Mouse (Mus musculus): ENCODE results near the gene Nptx1. TPM values are rescaled to one million over a fixed set of nuclear protein-coding genes. Genes with fewer than 3 reads are reported as not detected.

Gene Nptx1
- polyA plus RNA-seq, 1 experiment from 2014 or later, result 0.23 TPM

DNA sequence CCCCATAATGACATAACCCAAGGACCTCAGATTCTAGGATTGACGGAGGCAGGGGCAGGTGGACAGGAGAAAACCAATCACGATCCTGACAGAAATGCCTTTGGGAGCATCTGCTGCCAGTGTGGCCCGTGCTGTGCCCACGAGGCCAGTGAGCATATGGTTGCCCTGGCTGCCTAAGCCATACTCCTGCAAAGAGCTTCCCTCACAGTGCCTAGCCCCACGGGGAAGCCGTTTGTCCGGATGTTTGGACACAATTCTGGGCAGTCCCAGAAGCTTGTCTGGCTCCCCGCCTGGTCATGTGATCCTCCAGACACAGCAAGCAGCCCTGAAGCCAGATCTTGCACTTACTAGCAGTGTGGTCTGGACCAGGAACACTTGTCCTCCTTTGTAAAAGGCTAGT is 24.8 kb downstream of the Nptx1 start:
- Histone ChIP-seq H3K4me1 (replicated peaks; ENCODE audit: control insufficient read depth, insufficient read depth, low read length) (peaks cover 3% of the 10 kb centered on the region; the same call in 1 of the 2 replicates), H3K36me3 (ENCODE audit: control insufficient read depth, insufficient read depth, low read length) (no peaks in the 10 kb centered on the region), H3K27ac (ENCODE audit: low read depth, low read length) (no peak overlapping the region), H3K4me3 (ENCODE audit: low read depth, low read length) (no peak overlapping the region), H3K9ac (ENCODE audit: low read depth, low read length) (no peak overlapping the region), H3K4me2 (no peak overlapping the region), H3K9me3 (ENCODE audit: control insufficient read depth, low read length) (no peaks in the 10 kb centered on the region), H3K27me3 (replicated peaks; ENCODE audit: control insufficient read depth, insufficient read depth, low read length) (no peaks in the 10 kb centered on the region)
- ATAC-seq (replicated peaks; ENCODE audit: low FRiP score) (no peak), DNase-seq (ENCODE audit: low spot score) (no peak)
- WGBS, result 70% methylated on average over 8 of the region's 8 CpGs

DNA sequence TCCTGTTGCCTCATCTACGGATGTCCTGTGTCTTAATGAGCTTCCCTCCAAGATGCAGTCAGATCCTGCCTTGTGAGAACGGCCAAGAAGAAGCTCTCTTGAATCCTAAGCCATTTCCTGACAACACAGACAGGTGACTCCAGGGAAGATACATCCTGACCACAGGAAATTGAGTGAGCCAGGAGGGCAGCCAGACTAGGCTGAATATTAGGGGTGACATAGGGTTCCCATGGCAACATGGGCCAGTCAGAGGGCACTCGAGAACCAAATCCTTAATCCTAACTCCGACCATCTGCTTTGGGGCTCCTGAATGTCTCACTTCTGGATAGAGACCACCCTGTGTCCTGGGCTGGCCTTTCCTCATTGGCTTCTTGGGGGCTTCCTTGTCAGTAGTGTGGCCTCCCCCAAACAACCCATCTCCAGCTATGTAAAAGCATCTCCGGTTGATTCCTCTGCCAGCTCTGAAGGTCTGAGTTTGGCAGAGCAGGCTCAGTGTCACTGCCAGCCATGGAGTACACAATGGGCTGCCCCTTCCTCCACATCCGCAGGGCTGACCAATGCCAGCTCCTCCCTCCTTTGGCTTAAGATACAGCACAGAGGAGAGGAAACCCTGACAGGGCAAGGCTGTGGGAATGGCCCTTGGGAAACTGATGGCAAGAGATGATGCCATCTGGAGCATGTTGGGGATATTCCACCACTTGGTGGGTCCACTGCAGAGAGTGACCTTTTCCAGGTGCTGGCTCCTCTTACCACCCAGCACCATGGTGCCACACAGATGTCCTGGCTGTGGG is 25.4 kb downstream of the Nptx1 start:
- WGBS, result 77% methylated on average over 6 of the region's 6 CpGs
- no peak for ATAC-seq (replicated peaks; ENCODE audit: low FRiP score)
- no peak overlapping the region for H3K4me2 ChIP-seq

DNA sequence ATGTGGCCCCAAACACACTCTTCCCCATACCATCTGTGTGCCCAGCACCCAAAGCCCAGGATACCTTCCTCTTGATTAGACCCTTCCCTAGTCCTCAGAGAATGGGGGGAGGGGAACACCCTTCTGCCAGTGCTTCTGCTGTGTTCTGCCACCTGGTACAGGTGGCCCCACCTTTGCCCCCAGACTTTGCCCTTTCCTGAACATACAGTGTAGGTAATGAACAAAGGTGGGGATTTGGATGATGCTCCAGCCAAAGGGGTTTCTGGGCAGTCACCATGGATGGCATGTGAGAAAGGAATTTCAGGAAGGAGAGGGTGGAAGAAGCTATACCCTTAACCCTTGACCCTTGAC is 26.9 kb downstream of the Nptx1 start:
- no peaks in the 10 kb centered on the region for H3K36me3 ChIP-seq (ENCODE audit: control insufficient read depth, insufficient read depth, low read length)
- H3K27ac ChIP-seq (ENCODE audit: low read depth, low read length), result no peak overlapping the region
- H3K9ac ChIP-seq (ENCODE audit: low read depth, low read length), result no peak overlapping the region
- H3K4me2 ChIP-seq, result no peak overlapping the region
- DNase-seq (ENCODE audit: low spot score) (no peak), ATAC-seq (replicated peaks; ENCODE audit: low FRiP score) (no peak)
- H3K4me3 ChIP-seq (ENCODE audit: low read depth, low read length), result no peak overlapping the region
- H3K4me1 ChIP-seq (replicated peaks; ENCODE audit: control insufficient read depth, insufficient read depth, low read length), result peaks cover 3% of the 10 kb centered on the region; the same call in 1 of the 2 replicates
- peaks cover 9% of the 10 kb centered on the region for H3K27me3 ChIP-seq (replicated peaks; ENCODE audit: control insufficient read depth, insufficient read depth, low read length)
- no peaks in the 10 kb centered on the region for H3K9me3 ChIP-seq (ENCODE audit: control insufficient read depth, low read length)

More for the DNA sequence above, 25.4 kb downstream of the Nptx1 start:
- Histone ChIP-seq H3K9me3 (ENCODE audit: control insufficient read depth, low read length) (no peaks in the 10 kb centered on the region), H3K4me1 (replicated peaks; ENCODE audit: control insufficient read depth, insufficient read depth, low read length) (peaks cover 3% of the 10 kb centered on the region; the same call in 1 of the 2 replicates), H3K9ac (ENCODE audit: low read depth, low read length) (no peak overlapping the region), H3K36me3 (ENCODE audit: control insufficient read depth, insufficient read depth, low read length) (no peaks in the 10 kb centered on the region), H3K4me3 (ENCODE audit: low read depth, low read length) (no peak overlapping the region), H3K27ac (ENCODE audit: low read depth, low read length) (no peak overlapping the region), H3K27me3 (replicated peaks; ENCODE audit: control insufficient read depth, insufficient read depth, low read length) (no peaks in the 10 kb centered on the region)
- DNase-seq (ENCODE audit: low spot score), result no peak

DNA sequence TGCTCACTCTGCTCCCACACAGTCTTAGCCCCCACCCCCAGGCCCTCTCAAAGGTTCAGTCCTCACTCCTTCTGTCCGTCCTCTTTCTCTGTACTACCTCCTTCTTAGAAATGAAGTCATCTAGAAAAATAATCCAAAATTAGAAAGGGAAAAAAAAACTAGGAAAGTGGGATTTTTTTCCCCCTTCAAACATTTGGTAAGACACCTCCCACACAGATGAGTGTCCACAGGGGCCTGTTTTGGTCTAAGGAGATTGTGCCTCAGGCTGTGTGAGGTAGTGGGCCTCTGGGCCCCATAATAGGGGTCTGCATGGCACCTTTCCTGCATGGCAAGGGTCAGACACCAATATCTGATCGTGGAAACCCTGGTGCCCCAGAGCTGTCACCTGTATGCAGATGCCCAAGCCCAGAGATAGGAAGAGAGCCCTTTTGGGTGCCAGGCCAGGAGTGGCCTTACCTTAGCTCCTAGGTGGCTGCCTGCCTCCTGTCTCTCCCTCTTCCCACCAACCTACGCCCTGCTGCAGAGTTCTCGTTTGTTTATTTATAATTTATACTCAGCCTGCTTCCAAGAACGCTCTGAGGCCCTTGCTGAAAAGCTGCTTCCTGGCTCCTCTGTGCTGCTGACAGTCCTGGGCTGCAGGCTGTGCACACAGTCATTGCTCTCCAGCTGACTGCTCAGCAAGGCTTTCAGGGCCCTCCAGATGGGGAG is 27.4 kb downstream of the Nptx1 start:
- H3K36me3 ChIP-seq (ENCODE audit: control insufficient read depth, insufficient read depth, low read length), result no peaks in the 10 kb centered on the region
- H3K9ac ChIP-seq (ENCODE audit: low read depth, low read length), result no peak overlapping the region
- H3K27me3 ChIP-seq (replicated peaks; ENCODE audit: control insufficient read depth, insufficient read depth, low read length), result peaks cover 13% of the 10 kb centered on the region
- H3K4me3 ChIP-seq (ENCODE audit: low read depth, low read length), result no peak overlapping the region
- DNase-seq (ENCODE audit: low spot score) (no peak), ATAC-seq (replicated peaks; ENCODE audit: low FRiP score) (no peak)
- H3K4me1 ChIP-seq (replicated peaks; ENCODE audit: control insufficient read depth, insufficient read depth, low read length), result peaks cover 3% of the 10 kb centered on the region; the same call in 1 of the 2 replicates
- H3K9me3 ChIP-seq (ENCODE audit: control insufficient read depth, low read length), result no peaks in the 10 kb centered on the region
- no peak overlapping the region for H3K27ac ChIP-seq (ENCODE audit: low read depth, low read length)
- WGBS, result 62% methylated on average over 5 of the region's 5 CpGs
- no peak overlapping the region for H3K4me2 ChIP-seq

DNA sequence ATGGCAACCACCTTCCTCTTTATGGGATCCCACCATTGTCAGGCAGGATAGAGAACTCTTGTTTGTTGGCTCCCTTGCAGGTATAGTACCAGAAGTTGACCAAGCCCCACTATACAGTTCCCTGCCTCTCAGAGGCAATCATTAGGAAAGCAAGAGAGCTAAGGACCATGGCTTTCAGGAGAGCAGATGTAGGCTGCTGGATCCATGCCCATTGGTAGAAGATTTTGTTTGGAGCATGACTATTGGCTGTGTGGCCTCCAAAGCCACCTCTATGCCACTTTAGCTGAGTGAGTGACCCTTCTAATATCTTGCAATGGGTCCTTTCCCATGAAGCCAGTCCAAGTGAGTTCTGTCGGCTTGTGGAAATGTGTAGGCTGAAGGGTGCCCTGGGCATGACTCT is 28.2 kb downstream of the Nptx1 start:
- Histone ChIP-seq H3K27me3 (replicated peaks; ENCODE audit: control insufficient read depth, insufficient read depth, low read length) (peaks cover 21% of the 10 kb centered on the region), H3K9me3 (ENCODE audit: control insufficient read depth, low read length) (no peaks in the 10 kb centered on the region), H3K4me1 (replicated peaks; ENCODE audit: control insufficient read depth, insufficient read depth, low read length) (no peaks in the 10 kb centered on the region), H3K4me3 (ENCODE audit: low read depth, low read length) (no peak overlapping the region), H3K36me3 (ENCODE audit: control insufficient read depth, insufficient read depth, low read length) (no peaks in the 10 kb centered on the region), H3K27ac (ENCODE audit: low read depth, low read length) (no peak overlapping the region), H3K4me2 (no peak overlapping the region), H3K9ac (ENCODE audit: low read depth, low read length) (no peak overlapping the region)
- ATAC-seq (replicated peaks; ENCODE audit: low FRiP score) (no peak), DNase-seq (ENCODE audit: low spot score) (no peak)
- 100% methylated on average over 1 of the region's 1 CpGs for WGBS

DNA sequence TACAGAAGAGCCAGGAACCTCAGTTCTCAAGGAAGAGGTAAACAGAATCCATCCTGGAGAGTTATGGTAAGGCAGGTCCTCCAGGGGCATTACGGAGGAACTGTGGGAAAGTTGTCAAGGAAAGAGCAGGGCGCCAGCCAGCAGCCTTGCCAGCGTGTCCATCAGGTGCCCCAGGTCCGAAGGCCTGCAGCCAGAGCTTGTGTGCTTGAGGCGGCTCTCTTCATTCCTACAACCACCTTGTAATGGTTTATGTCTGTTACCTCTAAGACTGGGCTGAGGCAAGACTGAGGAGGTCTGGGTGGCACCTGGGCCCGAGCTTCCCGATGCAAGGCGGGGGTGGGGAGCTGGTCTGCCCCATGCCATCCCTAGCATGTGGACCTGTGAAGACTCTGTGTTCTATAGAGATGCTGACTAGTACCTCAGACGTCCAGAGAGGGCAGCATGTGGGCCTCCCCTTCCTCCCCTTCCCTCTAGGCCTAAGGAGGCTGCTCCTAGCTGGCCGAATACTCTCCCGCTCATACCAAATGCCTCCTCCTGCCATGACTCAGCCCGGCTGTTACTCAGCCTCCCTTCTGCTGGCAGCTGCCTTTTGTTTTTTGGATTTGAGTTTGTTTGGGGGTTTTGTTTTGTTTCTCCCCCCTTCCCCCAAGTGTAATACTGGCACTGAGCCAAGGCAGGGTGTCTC is 30.7 kb downstream of the Nptx1 start:
- Histone ChIP-seq H3K4me2 (no peak overlapping the region), H3K4me1 (replicated peaks; ENCODE audit: control insufficient read depth, insufficient read depth, low read length) (no peaks in the 10 kb centered on the region), H3K27me3 (replicated peaks; ENCODE audit: control insufficient read depth, insufficient read depth, low read length) (peaks cover 38% of the 10 kb centered on the region), H3K9ac (ENCODE audit: low read depth, low read length) (no peak overlapping the region), H3K9me3 (ENCODE audit: control insufficient read depth, low read length) (no peaks in the 10 kb centered on the region), H3K27ac (ENCODE audit: low read depth, low read length) (no peak overlapping the region), H3K36me3 (ENCODE audit: control insufficient read depth, insufficient read depth, low read length) (no peaks in the 10 kb centered on the region), H3K4me3 (ENCODE audit: low read depth, low read length) (no peak overlapping the region)
- WGBS, result 65% methylated on average over 12 of the region's 12 CpGs
- DNase-seq (ENCODE audit: low spot score) (no peak), ATAC-seq (replicated peaks; ENCODE audit: low FRiP score) (no peak; the same call in 1 of the 2 replicates)

DNA sequence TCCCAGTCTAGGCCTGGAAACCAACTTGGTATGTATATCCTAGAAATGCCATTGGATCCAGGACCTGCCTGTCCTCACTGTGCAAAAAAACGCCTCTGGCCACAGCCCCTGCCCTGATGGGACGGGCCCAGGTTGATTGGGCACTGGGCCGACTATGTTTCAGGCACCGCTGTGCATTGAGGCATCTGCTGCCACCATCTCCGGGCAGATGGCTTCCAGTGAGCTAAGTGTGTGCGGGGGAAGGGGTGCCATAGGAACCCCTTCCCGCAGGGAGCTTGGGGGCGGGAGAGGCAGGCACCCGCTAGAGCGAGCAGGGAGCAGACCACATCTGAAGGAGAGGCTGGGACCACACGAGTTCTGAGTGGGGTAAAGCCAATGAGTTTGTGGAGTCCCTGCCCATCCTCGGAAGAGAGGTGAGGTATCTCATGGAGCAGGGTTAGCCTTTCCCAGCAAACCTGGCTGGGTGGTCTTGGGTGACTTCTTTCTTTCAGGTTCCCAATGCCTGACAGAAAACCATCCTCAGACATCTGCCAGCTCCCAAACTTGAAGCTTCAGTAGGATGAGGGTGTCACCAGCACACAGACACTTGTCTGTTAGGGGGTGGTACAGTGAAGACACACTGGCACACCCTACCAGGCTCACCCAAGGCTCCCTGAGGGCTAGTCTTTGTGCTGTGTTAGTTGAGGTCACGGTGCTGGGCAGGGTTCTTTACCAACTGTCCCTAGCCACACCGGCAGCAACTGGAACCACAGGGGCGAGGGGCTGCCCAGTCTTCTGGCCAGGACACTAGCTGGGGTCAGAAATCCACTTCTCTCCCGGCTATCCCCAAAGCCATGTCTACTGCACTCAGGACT is 31.5 kb downstream of the Nptx1 start:
- 72% methylated on average over 16 of the region's 16 CpGs for WGBS
- no peak overlapping the region for H3K9ac ChIP-seq (ENCODE audit: low read depth, low read length)

DNA sequence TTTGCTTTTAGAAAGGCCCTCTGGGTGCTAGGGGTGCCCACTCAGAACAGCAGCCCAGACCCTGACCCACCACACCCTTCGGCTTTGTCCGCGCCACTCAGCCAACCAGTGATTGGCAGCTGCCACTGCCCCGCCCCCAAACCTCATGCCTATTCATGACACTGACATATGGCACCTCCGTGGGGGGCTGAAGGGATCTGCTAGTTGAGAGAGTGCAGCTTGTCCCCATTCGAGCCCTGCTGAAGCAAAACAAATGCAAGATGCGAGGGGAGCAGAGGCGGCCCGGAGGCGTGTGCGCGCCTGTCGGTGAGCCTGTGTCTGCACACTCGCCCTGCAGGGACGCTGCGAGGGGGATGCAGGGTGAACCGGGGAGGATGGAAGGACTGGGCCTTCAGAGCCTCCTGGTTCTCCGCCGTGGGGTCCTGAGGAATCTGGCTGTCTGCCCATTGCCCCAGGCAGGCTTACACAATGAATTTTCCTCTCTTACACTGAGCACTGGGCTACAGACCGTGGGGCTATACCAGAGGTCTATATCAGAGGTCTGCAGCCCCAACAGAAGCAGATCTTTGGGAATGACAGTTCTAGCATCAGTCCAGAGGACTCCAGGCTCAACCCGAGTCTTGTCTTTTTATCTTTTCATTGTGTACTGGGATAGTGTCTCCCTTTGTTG is 32.5 kb downstream of the Nptx1 start:
- peak overlapping the region; percentile 43 for H3K4me2 ChIP-seq
- no peak overlapping the region for H3K4me3 ChIP-seq (ENCODE audit: low read depth, low read length)
- 6% methylated on average over 21 of the region's 21 CpGs for WGBS
- H3K9ac ChIP-seq (ENCODE audit: low read depth, low read length), result no peak overlapping the region
- H3K4me1 ChIP-seq (replicated peaks; ENCODE audit: control insufficient read depth, insufficient read depth, low read length), result no peaks in the 10 kb centered on the region
- no peak for DNase-seq (ENCODE audit: low spot score)
- no peak for ATAC-seq (replicated peaks; ENCODE audit: low FRiP score)
- H3K27me3 ChIP-seq (replicated peaks; ENCODE audit: control insufficient read depth, insufficient read depth, low read length), result peaks cover 38% of the 10 kb centered on the region
- H3K27ac ChIP-seq (ENCODE audit: low read depth, low read length), result no peak overlapping the region
- H3K36me3 ChIP-seq (ENCODE audit: control insufficient read depth, insufficient read depth, low read length), result no peaks in the 10 kb centered on the region
- no peaks in the 10 kb centered on the region for H3K9me3 ChIP-seq (ENCODE audit: control insufficient read depth, low read length)

More for the DNA sequence above, 31.5 kb downstream of the Nptx1 start:
- DNase-seq (ENCODE audit: low spot score) (no peak), ATAC-seq (replicated peaks; ENCODE audit: low FRiP score) (no peak)
- H3K27me3 ChIP-seq (replicated peaks; ENCODE audit: control insufficient read depth, insufficient read depth, low read length), result peaks cover 38% of the 10 kb centered on the region
- H3K4me3 ChIP-seq (ENCODE audit: low read depth, low read length), result no peak overlapping the region
- H3K36me3 ChIP-seq (ENCODE audit: control insufficient read depth, insufficient read depth, low read length), result no peaks in the 10 kb centered on the region
- H3K4me2 ChIP-seq, result no peak overlapping the region
- H3K9me3 ChIP-seq (ENCODE audit: control insufficient read depth, low read length), result no peaks in the 10 kb centered on the region
- no peaks in the 10 kb centered on the region for H3K4me1 ChIP-seq (replicated peaks; ENCODE audit: control insufficient read depth, insufficient read depth, low read length)
- no peak overlapping the region for H3K27ac ChIP-seq (ENCODE audit: low read depth, low read length)

Data from liver, embryonic 11.5 days (tissue).